Mouse (Mus musculus) embryonic fibroblast, embryonic 13.5 days (primary cell): ENCODE results near the gene AC134908.4.

Experiments used
- CTCF ChIP-seq: IDR thresholded peaks from 2 replicates; pipeline ENCODE4 v1.5.1; 2011; ENCODE audit warnings: mild to moderate bottlenecking, control low read depth, low read length, moderate library complexity, borderline replicate concordance; ENCODE audit not compliant: insufficient read depth
- POLR2A ChIP-seq: IDR thresholded peaks from 2 replicates; pipeline ENCODE4 v1.6.1; 2011; ENCODE audit warnings: low read depth, mild to moderate bottlenecking, control low read depth, low read length, moderate library complexity

DNA sequence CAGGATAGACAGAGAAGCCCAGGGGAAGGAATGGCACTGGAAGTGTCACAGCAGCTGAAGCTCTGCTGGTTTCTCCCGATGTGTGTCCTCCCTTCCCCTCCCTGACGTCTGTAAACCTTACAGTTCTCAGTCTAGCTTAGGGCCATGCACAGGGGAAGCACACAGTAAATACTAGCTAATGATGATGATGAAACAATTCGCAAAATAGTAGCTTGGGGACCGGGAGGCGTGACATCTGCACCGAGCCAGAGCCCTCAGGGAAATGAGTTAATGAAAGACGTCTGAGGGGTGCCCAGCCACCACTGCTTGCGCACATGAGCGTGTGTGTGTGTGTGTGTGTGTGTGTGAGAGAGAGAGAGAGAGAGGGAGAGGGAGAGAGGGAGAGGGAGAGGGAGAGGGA lies 26.1 kb downstream of the AC134908.4 start:
- TF ChIP-seq CTCF (no peak), POLR2A (no peak)
